Mouse (Mus musculus) neural tube, embryonic 15.5 days (tissue): Measurements from ENCODE around the gene Slc12a8. TPM values are rescaled to one million over a fixed set of nuclear protein-coding genes. Genes with fewer than 3 reads are reported as not detected.

ENCODE experiments used
- ATAC-seq: fragments of 200-750 bp; cut with Nextera tagmentation; 2 replicates; pipeline ENCODE4 v1.8.0; 2017; ENCODE audit warnings: mild to moderate bottlenecking, moderate TSS enrichment, moderate library complexity; ENCODE audit not compliant: low FRiP score
- H3K27ac ChIP-seq: fragments of 300-500 bp; sonication (generic); replicated peaks from 2 replicates; pipeline ENCODE4 v1.5.1; 2015; ENCODE audit warnings: mild to moderate bottlenecking, inconsistent platforms
- H3K27me3 ChIP-seq: fragments of 300-500 bp; sonication (generic); replicated peaks from 2 replicates; pipeline ENCODE4 v1.6.1; 2015; ENCODE audit warnings: inconsistent platforms
- H3K36me3 ChIP-seq: fragments of 300-500 bp; sonication (generic); 2 replicates; pipeline ENCODE4 v1.6.1; 2015; ENCODE audit warnings: inconsistent platforms
- H3K4me1 ChIP-seq: fragments of 300-500 bp; sonication (generic); 2 replicates; pipeline ENCODE4 v1.6.1; 2015; ENCODE audit warnings: inconsistent platforms
- H3K4me2 ChIP-seq: fragments of 300-500 bp; sonication (generic); 2 replicates; pipeline ENCODE4 v1.6.1; 2015; ENCODE audit warnings: inconsistent platforms, mild to moderate bottlenecking, moderate library complexity
- H3K4me3 ChIP-seq: fragments of 300-500 bp; sonication (generic); replicated peaks from 2 replicates; pipeline ENCODE4 v1.5.1; 2015; ENCODE audit warnings: mild to moderate bottlenecking, inconsistent platforms
- H3K9ac ChIP-seq: fragments of 300-500 bp; sonication (generic); replicated peaks from 2 replicates; pipeline ENCODE4 v1.6.1; 2015; ENCODE audit warnings: mild to moderate bottlenecking, inconsistent platforms
- H3K9me3 ChIP-seq: fragments of 300-500 bp; sonication (generic); replicated peaks from 2 replicates; pipeline ENCODE4 v1.6.1; 2016; ENCODE audit warnings: inconsistent platforms
- WGBS: fragments of 180-500 bp; shearing (Covaris S2); methylation state at CpG from one replicate; pipeline ENCODE4 v1.1.7; 2015; ENCODE audit warnings: mixed read lengths; 5-methylcytosine and 5-hydroxymethylcytosine counted together
- polyA plus RNA-seq: library from polyadenylated mRNA; unstranded; fragments of >200 nt; fragmentation: Nextera tagmentation; extraction: Ambion mirVana; gene quantifications from 2 replicates; pipeline ENCODE4 v1.2.1, GENCODE M21; 2015

Slc12a8 gene
- polyA plus RNA-seq, 1 experiment from 2014 or later, result 0.72 TPM

DNA sequence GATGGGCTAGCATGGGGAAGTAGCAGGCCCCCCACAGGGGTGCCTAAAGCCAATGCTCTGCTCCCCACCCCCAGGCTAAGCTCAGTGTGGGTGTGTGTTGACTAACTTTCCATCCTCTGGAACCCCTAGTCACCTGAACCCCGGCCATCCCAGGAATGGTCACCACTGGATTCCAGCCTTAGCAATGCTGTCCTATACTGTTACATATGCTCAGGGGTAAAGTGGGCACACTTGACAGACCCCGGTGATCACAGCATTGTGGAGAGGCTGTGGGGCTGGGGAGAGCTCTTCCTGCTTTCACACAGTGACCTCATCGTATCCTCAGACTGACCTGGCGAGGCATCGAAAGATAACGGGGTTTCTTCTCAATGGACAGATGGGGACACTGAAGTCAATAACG lies 163.1 kb downstream of the Slc12a8 start:
- ATAC-seq, result no peak

DNA sequence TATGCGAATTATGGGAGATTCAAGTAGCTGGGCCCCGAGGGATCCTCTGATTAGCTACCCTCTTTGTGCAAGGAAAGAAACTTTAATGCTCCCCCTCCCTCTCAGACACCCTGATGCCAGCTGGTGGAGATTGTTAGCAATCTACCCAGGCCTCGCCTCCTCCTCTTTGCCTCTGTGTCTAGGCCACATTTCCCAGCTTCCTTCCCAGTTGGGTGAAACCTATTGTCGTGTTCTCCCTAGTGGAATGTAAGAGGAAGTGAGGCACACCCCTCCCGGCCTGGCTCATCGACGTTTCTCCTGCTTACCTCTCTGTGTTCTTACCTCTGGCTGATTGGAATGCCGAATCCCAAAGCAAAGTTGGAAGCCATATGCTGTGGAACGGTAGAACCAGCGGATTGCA lies 163.7 kb downstream of the Slc12a8 start:
- Histone ChIP-seq H3K4me1 (peaks cover 14% of the 10 kb centered on the region), H3K9me3 (no peaks in the 10 kb centered on the region), H3K36me3 (no peaks in the 10 kb centered on the region), H3K27ac (no peak overlapping the region), H3K4me3 (no peak overlapping the region), H3K9ac (no peak overlapping the region), H3K4me2 (no peak overlapping the region), H3K27me3 (no peaks in the 10 kb centered on the region)
- ATAC-seq, result no peak
- 66% methylated on average over 10 of the region's 10 CpGs for WGBS

More for the DNA sequence above, 163.1 kb downstream of the Slc12a8 start:
- Histone ChIP-seq H3K4me3 (no peak overlapping the region), H3K4me1 (peaks cover 12% of the 10 kb centered on the region), H3K27me3 (no peaks in the 10 kb centered on the region), H3K9ac (no peak overlapping the region), H3K9me3 (no peaks in the 10 kb centered on the region), H3K27ac (no peak overlapping the region), H3K36me3 (no peaks in the 10 kb centered on the region), H3K4me2 (no peak overlapping the region)
- WGBS, result 93% methylated on average over 7 of the region's 7 CpGs

- no peak overlapping the region for H3K9ac ChIP-seq
- no peak overlapping the region for H3K27ac ChIP-seq
- H3K4me1 ChIP-seq, result peaks cover 17% of the 10 kb centered on the region
- ATAC-seq, result no peak
- H3K27me3 ChIP-seq, result no peaks in the 10 kb centered on the region
- no peak overlapping the region for H3K4me3 ChIP-seq
- H3K9me3 ChIP-seq, result no peaks in the 10 kb centered on the region
- no peak overlapping the region for H3K4me2 ChIP-seq
- H3K36me3 ChIP-seq, result no peaks in the 10 kb centered on the region
These were observed 164.5 kb downstream of the Slc12a8 start for GRCm38 (mm10) chr16:33681661-33682060.

- no peaks in the 10 kb centered on the region for H3K9me3 ChIP-seq
- 87% methylated on average over 3 of the region's 3 CpGs for WGBS
- ATAC-seq, result no peak
- H3K36me3 ChIP-seq, result no peaks in the 10 kb centered on the region
- no peak overlapping the region for H3K4me2 ChIP-seq
- H3K27me3 ChIP-seq, result no peaks in the 10 kb centered on the region
- H3K4me3 ChIP-seq, result no peak overlapping the region
- H3K27ac ChIP-seq, result no peak overlapping the region
- H3K4me1 ChIP-seq, result peaks cover 26% of the 10 kb centered on the region
- no peak overlapping the region for H3K9ac ChIP-seq
These were observed 165.5 kb downstream of the Slc12a8 start for GRCm38 (mm10) chr16:33682651-33683050.

DNA sequence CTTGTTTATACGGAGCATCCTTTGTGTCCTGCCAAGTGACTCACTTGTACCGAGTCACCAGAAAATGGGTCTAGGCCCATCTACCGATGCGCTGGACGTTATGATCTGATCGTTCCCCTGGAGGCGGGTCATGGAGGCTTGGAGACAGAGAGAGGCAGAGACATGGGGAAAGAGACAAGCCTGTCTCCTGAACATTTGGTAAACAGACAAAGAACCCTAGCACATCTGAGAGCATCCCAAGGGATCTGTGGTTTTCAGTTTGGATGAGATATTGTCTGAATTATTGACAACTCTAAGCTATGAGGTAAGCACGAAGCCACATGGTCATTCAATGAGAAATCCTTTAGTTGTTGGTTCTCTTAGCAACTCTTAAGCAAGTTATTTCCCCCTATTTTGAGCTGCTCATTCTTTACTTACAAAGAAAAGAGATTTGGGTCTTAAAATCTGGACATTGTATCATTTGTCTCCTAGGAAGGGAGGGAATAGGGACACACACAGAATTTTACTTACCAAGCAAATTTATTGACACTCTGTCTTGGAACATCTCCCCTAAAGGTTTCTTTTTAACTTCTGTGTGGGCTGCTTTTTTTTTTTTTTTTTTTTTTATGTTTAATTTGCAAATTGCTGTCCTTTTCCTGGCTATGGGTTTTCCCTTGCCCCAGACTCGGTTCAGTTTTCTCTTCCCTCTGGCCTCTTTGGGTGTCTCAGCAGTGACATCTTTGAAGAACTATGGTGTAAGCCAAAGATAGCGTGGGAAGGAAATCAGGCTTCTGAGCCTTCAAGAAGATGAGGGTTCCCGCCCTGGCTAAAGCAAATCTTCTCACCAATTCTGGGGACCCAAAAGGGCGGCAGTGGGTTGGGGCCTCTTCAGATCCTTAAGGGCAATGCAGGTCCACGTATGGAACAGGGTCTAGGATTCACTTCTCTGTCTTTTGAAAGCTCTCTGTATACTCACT lies 166.4 kb downstream of the Slc12a8 start:
- H3K4me2 ChIP-seq, result peak overlapping the region; percentile 99
- 0 out of 2 replicates have a peak, but pooled peaks have one; percentile 21 for ATAC-seq
- no peaks in the 10 kb centered on the region for H3K36me3 ChIP-seq
- peak overlapping the region; percentile 77; the same call in 1 of the 2 replicates for H3K9ac ChIP-seq
- peaks cover 29% of the 10 kb centered on the region for H3K4me1 ChIP-seq
- 0 out of 2 replicates have a peak overlapping the region, but pooled peaks have one; percentile 66 for H3K27ac ChIP-seq
- no peaks in the 10 kb centered on the region for H3K9me3 ChIP-seq
- no peaks in the 10 kb centered on the region for H3K27me3 ChIP-seq
- H3K4me3 ChIP-seq, result peak overlapping the region; percentile 76
- WGBS, result 57% methylated on average over 13 of the region's 13 CpGs

DNA sequence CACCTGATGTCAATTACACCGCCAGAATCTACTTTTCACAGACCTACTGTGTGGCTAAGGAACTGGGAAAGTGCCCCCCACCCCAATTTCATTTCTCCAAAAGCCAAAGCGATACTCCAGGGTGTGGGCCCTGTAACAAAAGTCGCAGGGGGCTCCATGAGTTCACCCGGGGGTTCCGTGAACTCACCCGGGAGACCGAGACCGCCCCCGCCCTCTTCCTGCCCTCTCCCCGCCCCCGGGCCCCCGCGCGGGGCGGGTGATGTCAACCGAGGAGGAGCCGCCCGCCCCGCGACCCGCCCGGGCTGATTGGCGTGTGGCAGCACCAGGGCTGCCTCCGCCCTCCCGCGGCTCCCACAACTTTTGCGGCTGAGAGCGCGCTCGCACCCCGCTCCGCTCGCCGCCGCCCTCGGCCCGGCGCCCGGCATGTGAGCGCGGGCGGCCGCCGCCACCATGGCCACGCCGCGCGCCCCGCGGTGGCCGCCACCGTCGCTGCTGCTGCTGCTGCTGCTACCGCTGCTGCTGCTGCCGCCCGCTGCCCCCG lies 167.1 kb downstream of the Slc12a8 start, which contains the start of gene Heg1:
Gene Heg1, plus strand, starts transcription at position 209 of the 541 bp plus-strand sequence.
- H3K9ac ChIP-seq, result peak within 1 kb of the TSS; percentile 77
- no peaks in the 10 kb centered on the region for H3K27me3 ChIP-seq
- ATAC-seq, result peak; percentile 79
- peak within 1 kb of the TSS; percentile 99 for H3K4me2 ChIP-seq
- WGBS, result under 1% methylated on average over 47 of the region's 57 CpGs
- no peaks in the 10 kb centered on the region for H3K9me3 ChIP-seq
- H3K27ac ChIP-seq, result peak within 1 kb of the TSS; percentile 66
- peaks cover 29% of the 10 kb centered on the region for H3K4me1 ChIP-seq
- no peaks in the 10 kb centered on the region for H3K36me3 ChIP-seq
- peak within 1 kb of the TSS; percentile 76 for H3K4me3 ChIP-seq

DNA sequence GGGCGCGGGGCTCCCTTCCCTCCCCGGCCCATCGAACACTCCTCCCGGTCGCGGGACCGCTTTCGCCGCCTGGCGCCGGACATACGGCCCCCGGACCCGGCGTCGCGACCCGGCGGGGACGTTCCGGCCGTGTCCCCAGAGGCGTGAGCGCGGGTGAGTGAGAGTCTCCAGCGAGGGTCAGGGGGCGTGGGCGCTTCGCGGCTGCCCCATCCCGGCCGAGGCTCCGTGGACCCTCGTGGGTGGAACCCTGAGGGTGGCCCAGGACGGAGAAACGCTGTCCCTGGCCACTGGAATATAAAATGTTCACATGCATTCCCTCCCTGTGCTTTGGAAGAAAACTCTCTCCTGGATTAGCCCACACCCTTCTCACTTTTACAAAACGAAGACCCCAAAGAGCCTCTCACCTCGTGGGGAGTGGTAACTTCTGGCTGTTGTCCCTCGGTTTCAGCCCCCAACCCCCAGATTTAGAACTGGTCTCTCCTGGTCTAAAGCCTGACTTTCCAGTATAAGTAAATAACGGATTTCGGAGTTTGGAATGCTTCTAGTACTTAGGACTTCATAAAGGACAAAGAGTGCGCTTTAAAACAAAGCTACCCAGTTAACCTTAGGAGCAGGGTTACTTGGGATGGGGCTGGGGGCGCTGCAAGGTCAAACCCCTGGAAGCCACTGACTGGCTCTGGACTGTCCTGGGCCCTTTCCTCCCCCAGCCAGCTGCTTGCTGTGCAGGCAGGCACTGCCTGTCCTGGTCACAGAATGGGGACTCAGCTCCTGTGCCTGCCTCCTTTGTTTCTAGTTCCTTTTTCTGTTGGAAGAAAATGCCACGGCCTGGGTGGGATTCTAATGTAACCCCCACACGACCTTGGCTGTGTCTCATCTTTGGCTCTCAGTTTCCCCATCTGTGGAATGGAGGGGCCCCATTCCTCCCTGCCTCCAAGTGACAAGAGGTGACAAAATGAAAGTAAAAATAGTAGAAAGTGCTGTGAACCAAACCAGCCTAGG lies 167.9 kb downstream of the Slc12a8 start:
- ATAC-seq, result peak; percentile 62
- Histone ChIP-seq H3K9me3 (no peaks in the 10 kb centered on the region), H3K9ac (peak overlapping the region; percentile 77), H3K27ac (peak overlapping the region; percentile 66), H3K36me3 (no peaks in the 10 kb centered on the region), H3K27me3 (no peaks in the 10 kb centered on the region), H3K4me3 (peak overlapping the region; percentile 76), H3K4me1 (peaks cover 29% of the 10 kb centered on the region), H3K4me2 (peak overlapping the region; percentile 99)
- under 1% methylated on average over 46 of the region's 46 CpGs for WGBS

- no peak overlapping the region for H3K27ac ChIP-seq
- peak overlapping the region; percentile 76; the same call in 1 of the 2 replicates for H3K4me3 ChIP-seq
- 83% methylated on average over 1 of the region's 1 CpGs for WGBS
- ATAC-seq, result no peak
- no peaks in the 10 kb centered on the region for H3K9me3 ChIP-seq
- no peaks in the 10 kb centered on the region for H3K27me3 ChIP-seq
- peaks cover 34% of the 10 kb centered on the region for H3K4me1 ChIP-seq
- H3K36me3 ChIP-seq, result no peaks in the 10 kb centered on the region
- H3K4me2 ChIP-seq, result peak overlapping the region; percentile 99
- no peak overlapping the region for H3K9ac ChIP-seq
These were observed 168.9 kb downstream of the Slc12a8 start for GRCm38 (mm10) chr16:33686056-33686455.

GRCm38 (mm10) chr16:33687724-33688123 lies 170.6 kb downstream of the Slc12a8 start:
- Histone ChIP-seq H3K9ac (no peak overlapping the region), H3K36me3 (no peaks in the 10 kb centered on the region), H3K9me3 (no peaks in the 10 kb centered on the region), H3K27ac (no peak overlapping the region), H3K4me1 (peaks cover 40% of the 10 kb centered on the region), H3K4me2 (peak overlapping the region; percentile 99), H3K4me3 (no peak overlapping the region), H3K27me3 (no peaks in the 10 kb centered on the region)
- WGBS, result 66% methylated on average over 3 of the region's 3 CpGs
- ATAC-seq, result no peak

DNA sequence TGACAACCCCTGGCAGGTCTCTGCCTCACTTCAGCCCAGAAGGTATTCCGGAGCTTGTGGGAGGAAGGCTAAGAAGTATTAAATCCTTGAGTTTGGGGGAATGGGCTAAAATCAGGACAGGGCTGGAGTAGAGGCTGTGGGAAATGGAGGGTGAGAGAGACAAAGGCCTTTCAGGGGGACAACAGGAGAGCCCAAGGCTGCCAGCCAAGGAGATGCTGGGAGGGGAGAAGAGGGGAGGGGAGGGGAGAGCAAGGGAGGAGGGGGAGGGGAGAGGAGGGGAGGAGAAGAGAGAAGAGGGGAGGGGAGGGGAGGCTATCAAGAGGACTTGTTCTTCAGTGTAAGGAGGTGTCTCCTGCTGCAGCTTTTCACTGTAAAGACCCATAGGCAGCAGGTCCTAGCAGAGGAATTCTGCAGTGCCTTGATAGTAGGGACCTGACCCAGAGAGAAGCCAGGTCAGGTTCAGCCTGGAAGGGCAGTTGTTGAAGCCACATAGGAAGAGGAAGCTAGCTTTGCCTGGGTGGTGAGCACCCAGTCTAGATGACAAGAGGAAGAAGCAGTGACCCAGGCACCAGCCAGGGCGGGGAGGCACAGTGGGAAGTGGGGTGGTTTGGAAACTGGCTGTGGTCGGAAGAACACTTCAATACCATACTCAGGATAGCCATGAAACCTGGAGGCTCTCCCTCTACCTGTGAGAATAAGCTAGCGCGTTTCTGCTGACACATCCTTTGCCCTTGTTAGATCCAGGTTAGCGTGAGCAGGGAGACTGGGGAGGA lies 174.0 kb downstream of the Slc12a8 start:
- no peak overlapping the region for H3K4me2 ChIP-seq
- ATAC-seq, result no peak
- WGBS, result 83% methylated on average over 6 of the region's 6 CpGs
- H3K9me3 ChIP-seq, result no peaks in the 10 kb centered on the region
- H3K4me3 ChIP-seq, result no peak overlapping the region
- H3K27ac ChIP-seq, result no peak overlapping the region
- no peaks in the 10 kb centered on the region for H3K36me3 ChIP-seq
- peaks cover 33% of the 10 kb centered on the region for H3K4me1 ChIP-seq
- no peak overlapping the region for H3K9ac ChIP-seq
- no peaks in the 10 kb centered on the region for H3K27me3 ChIP-seq
